Mouse (Mus musculus): ENCODE measurements around the gene Sfpq. TPM values are rescaled to one million over a fixed set of nuclear protein-coding genes. Genes with fewer than 3 reads are reported as not detected.

Gene Sfpq
- total and polyA plus RNA-seq, 3 experiments, result 146 to 560 (median 170) TPM

DNA sequence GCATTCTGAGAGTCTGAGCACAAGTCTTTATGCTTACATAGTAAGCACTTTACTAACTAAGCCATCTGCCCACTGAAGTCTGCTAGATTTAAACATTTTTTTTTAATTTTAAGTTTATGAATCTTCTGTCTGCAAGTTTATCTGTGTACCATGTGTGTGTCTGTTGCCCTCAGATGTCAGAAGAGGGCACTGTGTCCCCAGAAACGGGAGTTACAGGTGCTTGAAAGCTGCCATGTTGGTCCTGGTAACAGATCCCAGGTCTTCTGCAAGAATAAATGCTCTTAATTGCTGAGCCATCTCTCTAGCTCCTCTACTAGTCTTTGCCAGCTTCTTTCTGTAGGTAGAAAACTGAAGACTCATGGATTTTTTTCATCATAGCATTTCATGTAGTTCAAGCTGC lies 53.8 kb downstream of the Sfpq start:
- no peaks in the 10 kb centered on the region for H3K9me3 ChIP-seq (replicated peaks; ENCODE audit: low read length)
- DNase-seq (ENCODE audit: extremely low read depth), result no peak
- peaks cover 0 to 21% of the 10 kb centered on the region in 2 experiments; a peak in 2 of 4 replicates for H3K4me1 ChIP-seq (ENCODE audit: control insufficient read depth in 1 of 2, insufficient read depth in 2 of 2)
- H3K27ac ChIP-seq (ENCODE audit: insufficient read depth, low read depth), result no peak overlapping the region
- TF ChIP-seq CTCF (conservative IDR thresholded peaks at IDR 0.05 in 1 of 2, IDR thresholded peaks at IDR 0.05 in 1 of 2; ENCODE audit: low read depth in 2 of 2, low read length in 2 of 2) (peak in 1 of 2 experiments; percentile 56; a peak in 2 of 4 replicates), MXI1 (IDR thresholded peaks at IDR 0.05; ENCODE audit: low read depth, low read length) (no peak), SMC3 (IDR thresholded peaks at IDR 0.05; ENCODE audit: low read depth, low read length) (peak; percentile 19; the same call in 1 of the 2 replicates), MAFK (IDR thresholded peaks at IDR 0.05; ENCODE audit: insufficient replicate concordance, low read length) (no peak), MYC (IDR thresholded peaks at IDR 0.05; ENCODE audit: low read depth, low read length) (no peak), MAZ (IDR thresholded peaks at IDR 0.05; ENCODE audit: low read depth, low read length) (no peak), RAD21 (IDR thresholded peaks at IDR 0.05; ENCODE audit: low read depth, low read length) (peak; percentile 52), USF1 (IDR thresholded peaks at IDR 0.05; ENCODE audit: low read depth, low read length) (no peak)
- no peak overlapping the region for H3K4me2 ChIP-seq (ENCODE audit: insufficient read depth, low read depth, poor library complexity, severe bottlenecking)
- H3K4me3 ChIP-seq (replicated peaks in 1 of 3; ENCODE audit: low read depth in 2 of 3, low read length in 2 of 3, poor library complexity in 1 of 3), result no peak overlapping the region
- no peaks in the 10 kb centered on the region for H3K79me2 ChIP-seq (replicated peaks; ENCODE audit: control insufficient read depth, extremely low read depth, insufficient read depth, poor library complexity, severe bottlenecking)
- no peak overlapping the region for H3K9ac ChIP-seq (ENCODE audit: insufficient read depth, low read depth)
- dilution Hi-C loops (cut with MboI; ENCODE audit: extremely low pct_ligation_motif_present, extremely low pct_unique_long_range_greater_than_20kb, low sequenced_read_pairs), result no loop called here
- H3K27me3 ChIP-seq (replicated peaks), result no peaks in the 10 kb centered on the region
- in situ Hi-C loops (cut with MboI; ENCODE audit: low pct_ligation_motif_present, low pct_unique_long_range_greater_than_20kb, low sequenced_read_pairs), result loop anchor here (10.0 kb wide), 1 partner anchor 170 kb away; the partner anchor contains the start of gene Smim12
- no peaks in the 10 kb centered on the region for H3K36me3 ChIP-seq (replicated peaks in 1 of 2; ENCODE audit: control insufficient read depth in 1 of 2, insufficient read depth in 1 of 2, low read length in 1 of 2)

GRCm38 (mm10) chr4:127076875-127077548 lies 55.9 kb downstream of the Sfpq start, which contains the start of gene Zmym6:
Gene Zmym6, plus strand, starts transcription at chr4:127077383.
- H3K27me3 ChIP-seq (replicated peaks), result no peaks in the 10 kb centered on the region
- dilution Hi-C loops (cut with MboI; ENCODE audit: extremely low pct_ligation_motif_present, extremely low pct_unique_long_range_greater_than_20kb, low sequenced_read_pairs) (no loop called here), in situ Hi-C loops (cut with MboI; ENCODE audit: low pct_ligation_motif_present, low pct_unique_long_range_greater_than_20kb, low sequenced_read_pairs) (loop anchor here (10.0 kb wide), 1 partner anchor 168 kb away; the partner anchor contains the start of gene Smim12)
- H3K27ac ChIP-seq (ENCODE audit: insufficient read depth, low read depth), result peak within 1 kb of the TSS; percentile 80
- TF ChIP-seq IRF4 (IDR thresholded peaks at IDR 0.05; ENCODE audit: low read depth, low read length) (peak; percentile 42; the same call in 1 of the 2 replicates), HCFC1 (IDR thresholded peaks at IDR 0.05; ENCODE audit: low read depth, low read length) (peak; percentile 82), SMC3 (IDR thresholded peaks at IDR 0.05; ENCODE audit: low read depth, low read length) (no peak), MAX (IDR thresholded peaks at IDR 0.05; ENCODE audit: low read length) (peak; percentile 99), MYC (IDR thresholded peaks at IDR 0.05; ENCODE audit: low read depth, low read length) (peak; percentile 72; the same call in 1 of the 2 replicates), MXI1 (IDR thresholded peaks at IDR 0.05; ENCODE audit: low read depth, low read length) (peak; percentile 88; the same call in 1 of the 2 replicates), BHLHE40 (IDR thresholded peaks at IDR 0.05; ENCODE audit: low read depth, low read length) (peak; percentile 97), MEF2A (IDR thresholded peaks at IDR 0.05; ENCODE audit: borderline replicate concordance, low read depth, low read length) (peak; percentile 56), POLR2A (IDR thresholded peaks at IDR 0.05; ENCODE audit: low read depth, low read length) (peak; percentile 85), USF2 (conservative IDR thresholded peaks at IDR 0.05; ENCODE audit: low read depth, low read length) (peak; percentile 99), USF1 (IDR thresholded peaks at IDR 0.05; ENCODE audit: low read depth, low read length) (peak; percentile 95), ZC3H11A (IDR thresholded peaks at IDR 0.05; ENCODE audit: low read depth, low read length) (no peak), ELF1 (IDR thresholded peaks at IDR 0.05; ENCODE audit: low read depth, low read length) (peak; percentile 84), TCF12 (IDR thresholded peaks at IDR 0.05; ENCODE audit: low read depth, low read length) (peak; percentile 87), KAT2A (IDR thresholded peaks at IDR 0.05; ENCODE audit: insufficient replicate concordance, low read length) (peak; percentile 61; the same call in 1 of the 2 replicates), TBP (conservative IDR thresholded peaks at IDR 0.05; ENCODE audit: low read depth, low read length) (0 out of 2 replicates have a peak, but pooled peaks have one; percentile 74), RCOR1 (conservative IDR thresholded peaks at IDR 0.05; ENCODE audit: low read depth, low read length) (no peak; the same call in 1 of the 2 replicates), E2F4 (IDR thresholded peaks at IDR 0.05; ENCODE audit: insufficient replicate concordance, low read depth, low read length) (peak; percentile 71; the same call in 1 of the 2 replicates), CHD2 (IDR thresholded peaks at IDR 0.05; ENCODE audit: low read length) (no peak; the same call in 1 of the 2 replicates), MAZ (IDR thresholded peaks at IDR 0.05; ENCODE audit: low read depth, low read length) (peak; percentile 70; the same call in 1 of the 2 replicates), ETS1 (conservative IDR thresholded peaks at IDR 0.05; ENCODE audit: low read depth, low read length) (peak; percentile 71), ZNF384 (IDR thresholded peaks at IDR 0.05; ENCODE audit: low read depth, low read length) (peak; percentile 88), POLR2AphosphoS2 (IDR thresholded peaks at IDR 0.05; ENCODE audit: low read depth, low read length) (no peak; the same call in 1 of the 2 replicates), CTCF (conservative IDR thresholded peaks at IDR 0.05 in 1 of 2, IDR thresholded peaks at IDR 0.05 in 1 of 2; ENCODE audit: low read depth in 2 of 2, low read length in 2 of 2) (no peak), NRF1 (IDR thresholded peaks at IDR 0.05; ENCODE audit: low read depth, low read length) (peak; percentile 82), SIN3A (IDR thresholded peaks at IDR 0.05; ENCODE audit: low read length) (peak; percentile 75; the same call in 1 of the 2 replicates), NELFE (IDR thresholded peaks at IDR 0.05; ENCODE audit: low read depth, low read length) (peak; percentile 85)
- peak within 1 kb of the TSS; percentile 67 for H3K9ac ChIP-seq (ENCODE audit: insufficient read depth, low read depth)
- peaks cover 0 to 6% of the 10 kb centered on the region in 2 experiments for H3K36me3 ChIP-seq (replicated peaks in 1 of 2; ENCODE audit: control insufficient read depth in 1 of 2, insufficient read depth in 1 of 2, low read length in 1 of 2)
- H3K79me2 ChIP-seq (replicated peaks; ENCODE audit: control insufficient read depth, extremely low read depth, insufficient read depth, poor library complexity, severe bottlenecking), result no peaks in the 10 kb centered on the region
- DNase-seq (ENCODE audit: extremely low read depth), result peak; percentile 98
- peak within 1 kb of the TSS; percentile 59 to 87 (median 73) for H3K4me3 ChIP-seq (replicated peaks in 1 of 3; ENCODE audit: low read depth in 2 of 3, low read length in 2 of 3, poor library complexity in 1 of 3)
- H3K9me3 ChIP-seq (replicated peaks; ENCODE audit: low read length), result no peaks in the 10 kb centered on the region
- H3K4me1 ChIP-seq (ENCODE audit: control insufficient read depth in 1 of 2, insufficient read depth in 2 of 2), result peaks cover 0 to 28% of the 10 kb centered on the region in 2 experiments; a peak in 2 of 4 replicates
- H3K4me2 ChIP-seq (ENCODE audit: insufficient read depth, low read depth, poor library complexity, severe bottlenecking), result peak within 1 kb of the TSS; percentile 76
